Mouse (Mus musculus) frontal cortex, postnatal 10 days (tissue): ENCODE data around the gene Morc1.

ENCODE experiments used
- DNase-seq, 2 experiments: peaks; one replicate each; pipeline ENCODE4 v3.0.0; 2022; ENCODE audit warnings: low spot score in 2 of 2, mixed read lengths in 1 of 2

The Morc1 gene

GRCm38 (mm10) chr16:48431027-48431426 is at the start of gene Morc1:
TSS of gene Morc1 (plus strand) at chr16:48431237.
- no peak for DNase-seq

GRCm38 (mm10) chr16:48383582-48384257 is 47.3 kb upstream of the Morc1 start:
- no peak for DNase-seq

GRCm38 (mm10) chr16:48386982-48387381 is 44.1 kb upstream of the Morc1 start:
- DNase-seq, result no peak

DNA sequence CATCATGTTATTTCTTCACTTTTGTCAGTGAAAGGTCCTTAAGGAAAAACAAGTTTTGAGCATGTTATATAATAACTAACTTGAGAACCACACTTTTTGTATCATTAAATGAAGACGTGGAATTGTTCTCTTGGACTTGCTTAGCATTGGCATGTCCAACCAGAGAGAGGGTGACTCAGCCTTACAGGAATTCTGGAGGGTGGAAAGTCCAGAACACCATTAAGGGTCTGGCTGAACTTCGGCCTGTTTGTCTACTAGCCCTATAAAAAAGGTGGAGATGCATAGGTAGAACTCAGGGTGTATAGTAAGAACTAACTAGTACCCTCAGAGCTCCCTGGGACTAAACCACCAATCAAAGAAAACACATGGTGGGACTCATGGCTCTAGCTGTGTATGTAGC is 35.8 kb upstream of the Morc1 start:
- DNase-seq, result no peak

DNA sequence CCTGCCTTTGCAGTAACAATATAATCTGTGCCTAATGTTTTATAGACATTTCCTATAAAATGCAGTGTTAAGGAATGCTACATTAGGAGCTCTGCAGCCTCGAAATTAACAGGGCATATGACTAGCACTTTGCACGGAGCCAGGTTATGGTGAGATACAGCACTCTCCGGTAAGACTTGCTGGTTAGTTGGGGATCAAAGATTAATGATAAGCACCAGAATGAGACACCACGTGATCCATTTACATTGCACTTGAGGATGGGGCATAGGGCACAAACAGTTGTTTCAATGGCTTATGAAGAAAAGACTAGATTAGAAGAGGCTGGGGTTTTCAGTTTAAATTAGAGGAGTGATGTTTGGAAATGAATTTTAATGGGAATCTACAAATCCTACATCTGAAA is 28.1 kb upstream of the Morc1 start:
- DNase-seq, result no peak

DNA sequence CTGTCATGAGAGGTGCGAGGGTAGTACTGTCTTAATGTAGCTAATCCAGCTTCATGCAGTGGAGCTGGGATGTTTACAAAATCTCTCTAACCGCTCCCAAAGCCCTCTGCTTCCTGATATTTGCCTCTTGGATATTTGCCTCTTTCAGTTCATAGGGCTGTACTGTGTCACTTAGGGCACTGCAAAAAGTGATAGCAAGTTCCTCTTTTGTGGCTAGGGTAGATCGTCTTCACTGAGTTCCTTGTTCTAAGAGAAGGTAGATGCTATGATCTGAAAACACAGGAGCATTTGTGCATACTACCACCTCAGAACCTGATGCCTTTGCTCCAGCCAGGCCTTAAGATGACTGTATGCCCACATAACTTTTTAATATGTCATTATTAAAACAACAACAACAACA is 27.6 kb upstream of the Morc1 start:
- no peak for DNase-seq

GRCm38 (mm10) chr16:48404009-48404408 is 27.0 kb upstream of the Morc1 start:
- no peak for DNase-seq

DNA sequence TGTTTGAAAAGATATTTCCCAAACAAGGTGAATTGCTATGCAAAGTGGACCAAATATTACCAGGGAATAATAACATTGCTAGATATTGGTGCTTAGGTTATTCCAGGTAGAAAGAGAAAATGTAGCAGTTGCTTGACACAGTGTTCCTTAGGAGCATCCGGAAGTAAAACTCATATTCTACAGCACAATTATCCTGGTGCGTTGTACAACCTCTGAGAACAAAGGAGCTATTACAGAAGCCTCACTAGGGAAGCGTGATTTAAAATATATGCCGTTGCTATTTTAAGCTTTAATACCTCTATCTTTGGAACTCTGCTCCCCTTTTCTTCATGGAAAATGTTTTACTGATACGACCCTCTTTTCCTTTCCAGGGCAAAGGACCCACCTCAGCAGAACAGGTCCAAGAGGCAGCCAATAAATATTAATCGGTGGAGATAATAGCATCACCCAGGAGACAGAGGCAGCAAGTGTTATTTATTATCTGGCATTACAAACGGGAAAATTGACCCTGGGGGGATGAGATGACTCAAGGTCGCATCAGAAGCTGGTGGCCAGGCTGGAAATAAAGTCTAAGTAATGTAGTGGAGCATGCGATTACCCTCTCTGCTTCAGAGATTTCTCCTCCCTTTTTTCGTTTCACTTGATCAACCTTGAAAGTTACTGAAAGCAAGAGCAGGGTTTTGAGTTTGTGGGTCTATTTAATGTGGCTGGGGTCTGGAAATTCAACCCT is 25.2 kb upstream of the Morc1 start:
- DNase-seq, result no peak

- DNase-seq, result no peak
Measured at GRCm38 (mm10) chr16:48409580-48409979, 21.5 kb upstream of the Morc1 start.

- DNase-seq, result no peak
Measured at GRCm38 (mm10) chr16:48410125-48410524, 20.9 kb upstream of the Morc1 start.

GRCm38 (mm10) chr16:48412246-48412645 is 18.8 kb upstream of the Morc1 start, which contains the start of gene Gm5485:
TSS of gene Gm5485 (minus strand) at chr16:48412416.
- DNase-seq, result no peak

GRCm38 (mm10) chr16:48418557-48418956 is 12.5 kb upstream of the Morc1 start:
- DNase-seq, result no peak

DNA sequence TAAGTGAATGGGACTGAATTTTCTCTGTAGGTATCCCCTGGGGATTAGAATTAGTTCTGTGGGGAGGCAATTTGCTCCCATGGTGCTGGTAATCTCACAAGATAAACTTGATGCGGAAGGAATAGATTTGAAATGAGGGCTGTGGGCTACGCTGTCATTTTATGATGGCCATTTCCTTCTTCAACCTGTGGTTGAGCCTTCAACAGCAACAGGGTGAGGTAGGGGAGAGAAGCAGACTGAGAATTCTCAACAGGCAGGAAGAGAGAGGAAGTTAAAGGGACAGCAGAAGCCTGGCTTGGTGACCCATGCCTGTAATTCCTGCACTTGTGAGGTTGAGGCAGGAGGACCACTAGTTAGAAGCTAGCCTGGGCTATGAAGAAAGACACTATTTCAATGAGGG is 12.0 kb upstream of the Morc1 start:
- DNase-seq, result no peak

DNA sequence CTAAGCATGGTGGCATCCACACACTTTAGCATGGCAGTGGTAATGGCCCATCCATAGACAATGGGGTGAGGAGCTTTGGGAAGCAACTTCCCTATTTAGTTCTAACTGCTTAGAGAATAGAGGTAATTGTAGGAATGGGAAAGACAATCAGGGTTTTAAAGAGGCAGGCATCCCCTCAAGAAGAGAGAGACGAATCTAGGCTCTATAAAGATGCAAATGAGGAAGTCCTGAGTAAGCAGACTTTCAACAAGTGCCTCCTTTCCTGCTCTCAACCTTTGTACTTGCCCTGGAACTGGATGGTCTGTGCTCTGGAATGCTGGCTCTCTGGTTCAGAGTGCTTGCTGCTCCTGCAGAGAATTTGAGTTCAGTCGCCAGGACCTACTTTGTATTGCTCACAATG is 8.5 kb upstream of the Morc1 start:
- no peak for DNase-seq

DNA sequence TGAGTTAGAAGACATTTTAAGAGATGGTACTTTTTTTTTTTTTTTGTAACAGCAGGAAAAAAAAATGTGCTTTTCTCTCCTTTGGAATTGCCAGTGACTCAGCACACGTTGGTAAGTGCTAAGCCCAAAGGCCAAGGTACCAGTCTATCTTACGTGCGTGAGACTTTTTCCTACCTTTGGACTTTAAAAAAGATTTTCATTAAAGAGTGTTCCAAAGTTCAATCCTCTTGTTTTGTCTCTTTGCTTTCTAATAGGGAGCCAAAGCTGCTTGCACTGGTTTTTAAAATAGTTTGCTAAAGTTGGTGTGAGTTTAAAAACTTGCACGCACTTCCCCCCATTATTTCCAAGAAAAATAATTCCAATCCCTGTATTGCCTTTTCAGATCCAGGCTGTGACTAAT is 7.0 kb upstream of the Morc1 start:
- no peak for DNase-seq

- DNase-seq, result no peak
Measured at GRCm38 (mm10) chr16:48429427-48429826, 1.6 kb upstream of the Morc1 start.

DNA sequence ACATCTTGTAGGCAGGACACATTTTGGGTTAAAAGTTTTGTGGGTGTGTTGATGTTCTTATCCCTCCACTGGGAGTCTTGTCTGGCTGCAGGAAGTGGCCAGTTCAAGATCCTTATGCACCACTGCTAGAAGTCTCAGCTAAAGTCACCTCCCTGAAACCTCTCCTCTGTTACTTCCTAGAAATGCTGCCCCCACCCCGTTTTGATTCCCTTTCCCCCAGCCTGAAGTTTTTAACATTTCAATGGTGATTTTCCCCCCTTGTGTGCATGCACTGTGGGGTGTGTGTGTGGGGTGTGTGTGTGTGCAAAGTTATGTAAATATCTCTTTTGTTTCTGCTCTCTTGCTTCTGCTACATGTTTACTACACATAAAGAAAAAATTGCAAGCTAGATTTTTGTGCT is 4.4 kb downstream of the Morc1 start:
- no peak for DNase-seq

DNA sequence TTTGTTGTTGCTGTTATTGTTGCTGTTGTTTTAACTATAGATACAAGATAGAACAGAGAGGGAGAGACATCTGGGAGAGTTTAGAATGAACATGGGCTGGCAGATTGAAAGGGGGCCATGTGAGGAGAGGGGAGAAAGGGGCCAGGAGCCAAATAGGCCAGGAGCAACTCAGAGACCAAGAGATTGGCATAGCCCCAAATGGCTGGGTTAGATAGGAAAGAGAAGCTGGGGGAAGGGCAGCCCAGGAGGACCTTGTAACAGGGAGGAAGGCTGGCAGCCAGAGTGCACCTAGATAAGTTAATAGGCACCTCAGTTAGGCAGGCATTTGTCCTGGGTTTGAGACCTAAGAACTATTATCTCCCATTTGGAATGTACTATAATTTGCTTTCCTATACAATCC is 6.4 kb downstream of the Morc1 start:
- DNase-seq, result no peak

DNA sequence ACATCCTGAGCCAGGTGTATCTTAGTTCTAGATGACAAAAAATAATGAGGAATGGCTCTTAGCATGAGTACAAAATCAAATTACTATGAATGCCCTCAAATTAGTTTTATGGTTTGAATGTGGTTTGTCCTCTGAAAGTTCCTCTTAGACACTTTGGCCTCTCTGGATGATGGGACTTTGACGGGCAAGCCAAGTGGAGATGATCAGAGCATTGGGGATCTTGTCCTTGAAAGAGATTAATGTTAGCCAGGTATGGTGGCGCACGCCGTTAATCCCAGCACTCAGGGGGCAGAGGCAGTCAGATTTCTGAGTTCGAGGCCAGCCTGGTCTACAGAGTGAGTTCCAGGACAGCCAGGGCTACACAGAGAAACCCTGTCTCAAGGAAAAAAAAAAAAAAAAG is 13.6 kb downstream of the Morc1 start:
- no peak for DNase-seq

DNA sequence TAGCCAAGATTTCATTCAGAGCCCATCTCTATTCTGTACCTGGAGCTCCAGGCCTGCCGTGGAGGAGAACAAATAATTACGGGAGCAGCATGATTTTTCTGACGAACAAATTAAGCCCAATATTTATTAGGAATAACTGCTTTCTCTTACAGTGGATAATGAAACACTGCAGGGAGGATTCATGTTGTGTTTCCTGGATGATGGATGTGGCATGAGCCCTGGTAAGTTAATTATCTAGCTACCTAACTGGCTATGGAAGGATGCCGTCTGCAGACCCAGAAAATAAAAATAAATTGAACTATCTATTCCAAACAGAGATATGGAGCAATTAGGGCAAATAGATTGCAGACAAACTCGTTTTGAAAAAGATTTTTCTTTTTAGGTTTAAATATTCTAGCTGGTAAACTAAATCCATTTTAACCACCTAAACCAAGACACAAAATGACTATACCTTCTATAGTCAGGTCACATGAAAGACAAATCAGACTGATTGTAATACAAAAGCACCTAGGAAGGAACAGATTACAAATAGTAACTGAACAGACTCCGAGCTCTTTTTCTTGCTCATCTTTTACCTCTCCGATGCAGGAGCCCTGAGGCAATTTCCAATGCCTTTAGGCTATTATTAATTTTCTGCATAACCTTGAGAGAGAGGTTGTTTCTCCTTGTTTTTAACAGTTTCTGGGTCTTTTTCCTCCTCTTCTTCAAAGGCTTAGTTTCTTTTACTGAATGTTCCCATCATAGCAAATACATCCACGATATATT is 15.3 kb downstream of the Morc1 start:
- DNase-seq, result no peak

DNA sequence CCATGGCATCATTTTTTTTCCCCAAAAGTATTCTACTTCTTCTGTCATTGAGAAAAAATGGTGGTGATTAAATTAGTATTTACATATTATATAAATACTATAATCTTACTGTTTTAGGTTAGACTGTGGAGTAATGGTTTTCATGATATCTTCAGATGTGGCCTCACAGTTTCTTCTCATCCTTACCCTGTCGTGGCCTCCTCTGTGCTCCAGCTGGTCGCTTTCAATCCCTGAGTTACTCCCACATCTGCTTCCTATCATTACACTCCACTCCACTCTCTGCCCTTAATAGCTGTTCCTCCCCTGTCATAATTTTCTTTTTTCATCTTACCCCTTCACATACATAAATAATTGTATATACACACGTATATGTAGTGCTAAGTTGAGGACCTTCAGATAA is 22.2 kb downstream of the Morc1 start:
- no peak for DNase-seq

- no peak for DNase-seq
Measured at GRCm38 (mm10) chr16:48473396-48473795, 42.4 kb downstream of the Morc1 start.
